8 mouse cellular contexts compared by ENCODE assay signal in genomic region chr4:119172919-119173650, GRCm38 (mm10). TPM values are rescaled to one million over a fixed set of nuclear protein-coding genes. Genes with fewer than 3 reads are reported as not detected.
DNase-seq lines count a peak whose midpoint lies in the region; ATAC-seq and TF ChIP-seq lines count a peak whose summit lies in the region.

No protein-coding gene starts in this region.

- WGBS in embryonic facial prominence, embryonic 13.5 days: 41% methylated on average over 18 of the region's 18 CpGs
- 34% methylated on average over 18 of the region's 18 CpGs for WGBS in intestine, embryonic 15.5 days

- H3K27ac ChIP-seq in gastrocnemius, adult 2 months: peak overlapping the region; percentile 98
- H3K27ac ChIP-seq in embryonic facial prominence, embryonic 13.5 days: no peak overlapping the region
- H3K27ac ChIP-seq in intestine, embryonic 15.5 days: no peak overlapping the region

- no peak for ATAC-seq in embryonic facial prominence, embryonic 13.5 days (ENCODE audit: insufficient number of reproducible peaks, insufficient read depth, low FRiP score, low TSS enrichment, low read depth)
- ATAC-seq in intestine, embryonic 15.5 days: no peak

- H3K9me3 ChIP-seq in embryonic facial prominence, embryonic 13.5 days: no peaks in the 10 kb centered on the region
- H3K9me3 ChIP-seq in intestine, embryonic 15.5 days: no peaks in the 10 kb centered on the region

- H3K79me2 ChIP-seq in myocyte (ENCODE audit: control insufficient read depth, insufficient read depth): peaks cover 7% of the 10 kb centered on the region

- H3K9ac ChIP-seq in embryonic facial prominence, embryonic 13.5 days: peak overlapping the region; percentile 88
- peak overlapping the region; percentile 79 for H3K9ac ChIP-seq in intestine, embryonic 15.5 days

- H3K4me3 ChIP-seq in gastrocnemius, adult 2 months: peak overlapping the region; percentile 97
- peak overlapping the region; percentile 80 for H3K4me3 ChIP-seq in embryonic facial prominence, embryonic 13.5 days
- H3K4me3 ChIP-seq in intestine, embryonic 15.5 days (replicated peaks): peak overlapping the region; percentile 76
- peak overlapping the region; percentile 76 for H3K4me3 ChIP-seq in myocyte

- H3K36me3 ChIP-seq in embryonic facial prominence, embryonic 13.5 days: peaks cover 35% of the 10 kb centered on the region
- peaks cover 7% of the 10 kb centered on the region; the same call in 1 of the 2 replicates for H3K36me3 ChIP-seq in intestine, embryonic 15.5 days
- no peaks in the 10 kb centered on the region for H3K36me3 ChIP-seq in myocyte (ENCODE audit: control insufficient read depth, insufficient read depth)

- TF ChIP-seq POLR2A in myocyte (IDR thresholded peaks at IDR 0.05; ENCODE audit: insufficient read length, low read depth): no peak

- TF ChIP-seq CTCF in gastrocnemius, adult 2 months (IDR thresholded peaks at IDR 0.05): no peak

- DNase-seq in gastrocnemius, adult 2 months: no peak
- DNase-seq in gastrocnemius, postnatal 36 days: no peak
- peak; percentile 70 for DNase-seq in A20 (ENCODE audit: low read depth, low spot score)
- no peak for DNase-seq in urinary bladder, adult 2 months (ENCODE audit: low spot score)
- DNase-seq in adrenal gland, adult (ENCODE audit: inconsistent age in 2 of 2, low spot score in 1 of 2): no peak

- peak overlapping the region; percentile 50 for H3ac ChIP-seq in myocyte (ENCODE audit: control insufficient read depth, insufficient read length)

- intact Hi-C loops in gastrocnemius, adult 2 months (cut with DNase I): no loop called here
- intact Hi-C loops in gastrocnemius, postnatal 36 days (cut with DNase I): no loop called here

- H3K4me1 ChIP-seq in embryonic facial prominence, embryonic 13.5 days: peaks cover 18% of the 10 kb centered on the region
- peaks cover 10% of the 10 kb centered on the region for H3K4me1 ChIP-seq in intestine, embryonic 15.5 days (replicated peaks)

- peak overlapping the region; percentile 79 for H3K4me2 ChIP-seq in embryonic facial prominence, embryonic 13.5 days
- H3K4me2 ChIP-seq in intestine, embryonic 15.5 days (replicated peaks): peak overlapping the region; percentile 81
- H3K4me2 ChIP-seq in myocyte (ENCODE audit: low read depth): peak overlapping the region; percentile 93

- no peaks in the 10 kb centered on the region for H3K27me3 ChIP-seq in embryonic facial prominence, embryonic 13.5 days
- no peaks in the 10 kb centered on the region for H3K27me3 ChIP-seq in intestine, embryonic 15.5 days (replicated peaks)
- H3K27me3 ChIP-seq in myocyte (ENCODE audit: control insufficient read depth, insufficient read depth, insufficient read length): no peaks in the 10 kb centered on the region

TF ChIP-seq in myocyte, 11 proteins besides CTCF, POLR2A, EP300 and RAD21:
- TF ChIP-seq USF1 (IDR thresholded peaks at IDR 0.05; ENCODE audit: low read depth) (peak; percentile 32), REST (IDR thresholded peaks at IDR 0.05; ENCODE audit: insufficient read depth, insufficient read length) (no peak), CEBPB (IDR thresholded peaks at IDR 0.05; ENCODE audit: insufficient read depth, poor library complexity, severe bottlenecking) (no peak)

RNA-seq across cellular contexts. Expression of gene Zfp691, which starts 0.9 kb away (rescaled TPM):
- total RNA-seq in gastrocnemius, adult 2 months (2021): 10 to 100 TPM; 16.8 to 26.4 TPM
- 10 to 100 TPM; 15.5 to 16.9 TPM for total RNA-seq in gastrocnemius, postnatal 36 days (2021)
- polyA plus RNA-seq in embryonic facial prominence, embryonic 13.5 days (2015; fragmentation: Nextera tagmentation; extraction: Ambion mirVana): 7.3 and 8.5 TPM in 2 replicates
- polyA plus RNA-seq in intestine, embryonic 15.5 days (2015; fragmentation: Nextera tagmentation; extraction: Ambion mirVana): 5.2 and 6.6 TPM in 2 replicates
- 7.2 TPM for polyA plus RNA-seq in myocyte (2012; fragmentation: generic; extraction: Trizol)
- 8.9 and 9.7 TPM in 2 replicates for polyA plus RNA-seq in urinary bladder, adult 2 months (2012; rRNA removed)

RNA-seq across cellular contexts. Expression of gene Ermap, which starts 16.7 kb away (rescaled TPM):
- total RNA-seq in gastrocnemius, adult 2 months (2021): not detected
- not detected for total RNA-seq in gastrocnemius, postnatal 36 days (2021)
- 2.6 and 5.4 TPM in 2 replicates for polyA plus RNA-seq in embryonic facial prominence, embryonic 13.5 days (2015; fragmentation: Nextera tagmentation; extraction: Ambion mirVana)
- 5.4 and 5.6 TPM in 2 replicates for polyA plus RNA-seq in intestine, embryonic 15.5 days (2015; fragmentation: Nextera tagmentation; extraction: Ambion mirVana)
- polyA plus RNA-seq in myocyte (2012; fragmentation: generic; extraction: Trizol): 0.13 TPM
- polyA plus RNA-seq in urinary bladder, adult 2 months (2012; rRNA removed): 0.15 and 0.33 TPM in 2 replicates

RNA-seq across cellular contexts. Expression of gene Svbp, which starts 22.0 kb away (rescaled TPM):
- total RNA-seq in gastrocnemius, adult 2 months (2021): 10 to 100 TPM in 1 of 2 experiments, 1 to 10 TPM in 1; 9.7 to 11.9 TPM
- 10 to 100 TPM; 10.7 to 15.2 TPM for total RNA-seq in gastrocnemius, postnatal 36 days (2021)
- 199 and 212 TPM in 2 replicates for polyA plus RNA-seq in embryonic facial prominence, embryonic 13.5 days (2015; fragmentation: Nextera tagmentation; extraction: Ambion mirVana)
- polyA plus RNA-seq in intestine, embryonic 15.5 days (2015; fragmentation: Nextera tagmentation; extraction: Ambion mirVana): 109 and 116 TPM in 2 replicates
- 241 TPM for polyA plus RNA-seq in myocyte (2012; fragmentation: generic; extraction: Trizol)
- 48.0 and 51.4 TPM in 2 replicates for polyA plus RNA-seq in urinary bladder, adult 2 months (2012; rRNA removed)

RNA-seq across cellular contexts. Expression of gene Tmem269, which starts 44.9 kb away (rescaled TPM):
- not detected for total RNA-seq in gastrocnemius, adult 2 months (2021)
- total RNA-seq in gastrocnemius, postnatal 36 days (2021): not detected
- polyA plus RNA-seq in embryonic facial prominence, embryonic 13.5 days (2015; fragmentation: Nextera tagmentation; extraction: Ambion mirVana): not detected in 2 replicates
- polyA plus RNA-seq in intestine, embryonic 15.5 days (2015; fragmentation: Nextera tagmentation; extraction: Ambion mirVana): not detected in 2 replicates
- polyA plus RNA-seq in myocyte (2012; fragmentation: generic; extraction: Trizol): 0.07 TPM
- polyA plus RNA-seq in urinary bladder, adult 2 months (2012; rRNA removed): 0.29 and 0.43 TPM in 2 replicates

RNA-seq across cellular contexts. Expression of gene AU022252, which starts 59.4 kb away (rescaled TPM):
- total RNA-seq in gastrocnemius, adult 2 months (2021): 10 to 100 TPM; 27.8 to 29.7 TPM
- 10 to 100 TPM; 24.2 to 24.7 TPM for total RNA-seq in gastrocnemius, postnatal 36 days (2021)
- 33.0 and 40.7 TPM in 2 replicates for polyA plus RNA-seq in embryonic facial prominence, embryonic 13.5 days (2015; fragmentation: Nextera tagmentation; extraction: Ambion mirVana)
- 28.1 and 30.9 TPM in 2 replicates for polyA plus RNA-seq in intestine, embryonic 15.5 days (2015; fragmentation: Nextera tagmentation; extraction: Ambion mirVana)
- 14.5 TPM for polyA plus RNA-seq in myocyte (2012; fragmentation: generic; extraction: Trizol)
- 8.8 TPM in 2 replicates for polyA plus RNA-seq in urinary bladder, adult 2 months (2012; rRNA removed)
